Mouse (Mus musculus) kidney, postnatal 10 days (tissue): Measurements from ENCODE around the gene Slc44a3.

ENCODE experiments used
- DNase-seq: peaks from one replicate; pipeline ENCODE4 v3.0.0; 2021; ENCODE audit warnings: mixed read lengths

Slc44a3 gene

GRCm38 (mm10) chr3:121500225-121500624, 32.0 kb downstream of the Slc44a3 start:
- DNase-seq: peak; percentile 88

- DNase-seq: no peak
Observed at GRCm38 (mm10) chr3:121493997-121494421, 38.2 kb downstream of the Slc44a3 start.

GRCm38 (mm10) chr3:121492026-121492425, 40.2 kb downstream of the Slc44a3 start:
- no peak for DNase-seq

- no peak for DNase-seq
Observed at GRCm38 (mm10) chr3:121490941-121491340, 41.3 kb downstream of the Slc44a3 start.

GRCm38 (mm10) chr3:121489462-121490118, 42.6 kb downstream of the Slc44a3 start:
- no peak for DNase-seq

GRCm38 (mm10) chr3:121485201-121485600, 47.0 kb downstream of the Slc44a3 start:
- no peak for DNase-seq

GRCm38 (mm10) chr3:121483266-121484161, 48.7 kb downstream of the Slc44a3 start:
- DNase-seq: no peak

GRCm38 (mm10) chr3:121481564-121481963, 50.6 kb downstream of the Slc44a3 start:
- no peak for DNase-seq

- DNase-seq: no peak
Observed at GRCm38 (mm10) chr3:121480961-121481436, 51.2 kb downstream of the Slc44a3 start.

- no peak for DNase-seq
Observed at GRCm38 (mm10) chr3:121480030-121480960, 51.9 kb downstream of the Slc44a3 start.

- no peak for DNase-seq
Observed at GRCm38 (mm10) chr3:121474738-121475137, 57.5 kb downstream of the Slc44a3 start.

- peak; percentile 55 for DNase-seq
Observed at GRCm38 (mm10) chr3:121471703-121472102, 60.5 kb downstream of the Slc44a3 start.

- peak; percentile 55 for DNase-seq
Observed at GRCm38 (mm10) chr3:121469185-121469975, 62.8 kb downstream of the Slc44a3 start.

- no peak for DNase-seq
Observed at GRCm38 (mm10) chr3:121468136-121468535, 64.1 kb downstream of the Slc44a3 start.

- peak; percentile 52 for DNase-seq
Observed at GRCm38 (mm10) chr3:121467094-121467552, 65.1 kb downstream of the Slc44a3 start.

GRCm38 (mm10) chr3:121465795-121466194, 66.4 kb downstream of the Slc44a3 start:
- no peak for DNase-seq

GRCm38 (mm10) chr3:121464733-121465305, 67.4 kb downstream of the Slc44a3 start:
- no peak for DNase-seq

GRCm38 (mm10) chr3:121462782-121463181, 69.4 kb downstream of the Slc44a3 start:
- no peak for DNase-seq

- no peak for DNase-seq
Observed at GRCm38 (mm10) chr3:121461477-121461876, 70.7 kb downstream of the Slc44a3 start.

- no peak for DNase-seq
Observed at GRCm38 (mm10) chr3:121460473-121461193, 71.6 kb downstream of the Slc44a3 start.
